Mouse (Mus musculus): ENCODE data around the gene Zfp872. TPM values are rescaled to one million over a fixed set of nuclear protein-coding genes. Genes with fewer than 3 reads are reported as not detected.
"Not testable (repeated sequence)": the region's sequence is repeated elsewhere in the genome, so short reads cannot be mapped to it uniquely, and the experiment has no call there.

Gene Zfp872
- total and polyA plus RNA-seq, 3 experiments = not detected

DNA sequence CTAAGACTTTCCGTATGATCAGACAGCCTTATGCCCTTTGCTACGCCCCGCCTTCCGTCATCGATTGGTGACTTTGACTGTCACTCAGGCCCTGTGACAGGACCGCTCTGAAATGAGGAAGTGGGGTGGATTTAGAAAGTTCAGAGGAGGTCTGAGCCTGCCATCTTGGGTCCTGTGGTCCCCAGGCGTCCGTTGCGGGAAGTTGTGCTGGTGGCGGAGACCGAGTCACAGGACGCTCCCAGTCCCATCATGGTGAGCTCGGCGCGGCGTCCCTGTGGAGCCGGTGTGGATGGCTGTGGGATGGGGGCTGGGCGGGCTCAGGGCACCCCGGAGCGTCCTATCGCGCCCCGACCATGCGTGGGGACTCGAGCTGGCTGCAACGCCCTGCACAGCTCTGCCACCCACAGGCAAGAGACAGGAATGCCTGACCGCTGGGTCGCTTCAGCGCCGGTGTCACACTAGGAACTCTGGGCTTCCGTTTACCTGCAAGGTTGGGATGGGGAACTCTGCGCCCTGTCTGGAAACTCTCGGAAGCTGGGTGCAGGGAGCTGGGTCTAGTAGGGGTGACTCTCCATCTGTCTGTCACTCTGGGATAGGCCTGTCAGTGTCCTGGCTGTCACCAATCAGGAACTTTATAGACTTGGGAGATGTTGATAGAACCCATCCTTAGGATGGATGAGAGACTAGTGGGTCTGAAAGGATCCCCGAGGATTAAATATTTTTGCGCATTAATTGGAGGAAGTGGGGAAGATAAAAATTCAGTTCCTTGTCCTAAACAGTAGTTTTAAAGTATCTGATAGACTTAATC is 37.9 kb downstream of the Zfp872 start, which contains the start of gene Zfp809 (continued):
- TF ChIP-seq TAL1 (IDR thresholded peaks at IDR 0.05; ENCODE audit: low read length) (no peak; the same call in 1 of the 2 replicates), JUND (IDR thresholded peaks at IDR 0.05; ENCODE audit: low read depth, low read length) (no peak), CHD1 (IDR thresholded peaks at IDR 0.05; ENCODE audit: low read depth, low read length) (peak; percentile 92; the same call in 1 of the 2 replicates), KAT2A (conservative IDR thresholded peaks at IDR 0.05; ENCODE audit: low read depth, low read length) (no peak; the same call in 1 of the 2 replicates), MEF2A (IDR thresholded peaks at IDR 0.05; ENCODE audit: extremely low read depth, insufficient replicate concordance, low read depth, low read length, poor library complexity, severe bottlenecking) (no peak), BHLHE40 (IDR thresholded peaks at IDR 0.05; ENCODE audit: borderline replicate concordance, low read depth, low read length) (0 out of 2 replicates have a peak, but pooled peaks have one; percentile 6), USF1 (IDR thresholded peaks at IDR 0.05; ENCODE audit: low read depth, low read length) (peak; percentile 90), MXI1 (IDR thresholded peaks at IDR 0.05; ENCODE audit: low read depth, low read length) (peak; percentile 99), POLR2AphosphoS2 (IDR thresholded peaks at IDR 0.05; ENCODE audit: low read length) (peak; percentile 100), RAD21 (IDR thresholded peaks at IDR 0.05; ENCODE audit: low read depth, low read length) (peak; percentile 63), MYC (IDR thresholded peaks at IDR 0.05; ENCODE audit: low read depth, low read length) (peak; percentile 98), NRF1 (IDR thresholded peaks at IDR 0.05; ENCODE audit: insufficient read depth, low read depth, low read length, poor library complexity, severe bottlenecking) (peak; percentile 67), TCF12 (IDR thresholded peaks at IDR 0.05; ENCODE audit: low read depth, low read length) (peak; percentile 77), MAFK (IDR thresholded peaks at IDR 0.05; ENCODE audit: borderline replicate concordance, low read depth, low read length) (no peak), ZKSCAN1 (IDR thresholded peaks at IDR 0.05; ENCODE audit: low read depth, low read length) (no peak), SIN3A (IDR thresholded peaks at IDR 0.05; ENCODE audit: low read length) (peak; percentile 98), RCOR1 (IDR thresholded peaks at IDR 0.05; ENCODE audit: low read depth, low read length) (peak; percentile 69), ZMIZ1 (IDR thresholded peaks at IDR 0.05; ENCODE audit: low read depth, low read length) (peak; percentile 99), UBTF (IDR thresholded peaks at IDR 0.05; ENCODE audit: borderline replicate concordance, insufficient read depth, low read depth, low read length) (peak; percentile 88; the same call in 1 of the 2 replicates)

GRCm38 (mm10) chr9:22226389-22226673 is 38.4 kb downstream of the Zfp872 start:
- peak overlapping the region; percentile 51 to 66 for H3K4me3 ChIP-seq (ENCODE audit: control insufficient read depth in 1 of 2, insufficient read depth in 1 of 2, low read depth in 2 of 2, low read length in 2 of 2)
- H3K27ac ChIP-seq (ENCODE audit: control insufficient read depth, low read depth, low read length); H3K27me3 ChIP-seq (ENCODE audit: control insufficient read depth in 1 of 2, insufficient read depth in 2 of 2, low read length in 2 of 2); H3K4me1 ChIP-seq (ENCODE audit: control insufficient read depth in 1 of 2, insufficient read depth in 2 of 2, low read length in 2 of 2); H3K9me3 ChIP-seq (replicated peaks; ENCODE audit: insufficient read depth, low read length); DNase-seq (ENCODE audit: low read depth, low spot score): not testable (repeated sequence)
- peak; percentile 57; the same call in 1 of the 2 replicates for TF ChIP-seq ZNF384 (IDR thresholded peaks at IDR 0.05; ENCODE audit: low read depth, low read length)
- H3K9ac ChIP-seq (ENCODE audit: control insufficient read depth, low read depth, low read length, poor library complexity, severe bottlenecking) = peak overlapping the region; percentile 79
- H3K36me3 ChIP-seq (ENCODE audit: control insufficient read depth in 1 of 2, insufficient read depth in 2 of 2, low read length in 2 of 2) = peaks cover 0 to 23% of the 10 kb centered on the region in 2 experiments; a peak in 3 of 4 replicates
- peaks cover 39% of the 10 kb centered on the region for H3K79me2 ChIP-seq (ENCODE audit: control insufficient read depth, insufficient read depth, low read length, poor library complexity)
